Mouse (Mus musculus) heart, embryonic 13.5 days (tissue): Measurements from ENCODE around the gene Armc2. TPM values are rescaled to one million over a fixed set of nuclear protein-coding genes. Genes with fewer than 3 reads are reported as not detected.

Experiments used
- ATAC-seq: fragments of 200-750 bp; cut with Nextera tagmentation; 2 replicates; pipeline ENCODE4 v1.8.0; 2017; ENCODE audit warnings: moderate TSS enrichment; ENCODE audit not compliant: insufficient number of reproducible peaks, low FRiP score, low TSS enrichment; ENCODE audit errors: extremely low read depth
- H3K27ac ChIP-seq: fragments of 300-500 bp; sonication (generic); replicated peaks from 2 replicates; pipeline ENCODE4 v1.5.1; 2015; ENCODE audit warnings: moderate library complexity, mild to moderate bottlenecking, inconsistent platforms
- H3K27me3 ChIP-seq: fragments of 300-500 bp; sonication (generic); replicated peaks from 2 replicates; pipeline ENCODE4 v1.6.1; 2015; ENCODE audit warnings: mild to moderate bottlenecking, inconsistent platforms
- H3K36me3 ChIP-seq: fragments of 300-500 bp; sonication (generic); 2 replicates; pipeline ENCODE4 v1.6.1; 2015; ENCODE audit warnings: mild to moderate bottlenecking, inconsistent platforms
- H3K4me1 ChIP-seq: fragments of 300-500 bp; sonication (generic); 2 replicates; pipeline ENCODE4 v1.6.1; 2015; ENCODE audit warnings: inconsistent platforms
- H3K4me2 ChIP-seq: fragments of 300-500 bp; sonication (generic); 2 replicates; pipeline ENCODE4 v1.6.1; 2015; ENCODE audit warnings: inconsistent platforms, mild to moderate bottlenecking, moderate library complexity
- H3K4me3 ChIP-seq: fragments of 300-500 bp; sonication (generic); 2 replicates; pipeline ENCODE4 v1.5.1; 2015; ENCODE audit warnings: moderate library complexity, mild to moderate bottlenecking, inconsistent platforms
- H3K9ac ChIP-seq: fragments of 300-500 bp; sonication (generic); 2 replicates; pipeline ENCODE4 v1.6.1; 2015; ENCODE audit warnings: inconsistent platforms, mild to moderate bottlenecking, moderate library complexity
- H3K9me3 ChIP-seq: fragments of 300-500 bp; sonication (generic); 2 replicates; pipeline ENCODE4 v1.6.1; 2016; ENCODE audit warnings: inconsistent platforms
- WGBS: fragments of 180-500 bp; shearing (Covaris S2); methylation state at CpG from one replicate; pipeline ENCODE4 v1.1.7; 2015; ENCODE audit warnings: mixed read lengths; 5-methylcytosine and 5-hydroxymethylcytosine counted together
- polyA plus RNA-seq: library from polyadenylated mRNA; unstranded; fragments of >200 nt; fragmentation: Nextera tagmentation; extraction: Ambion mirVana; gene quantifications from 2 replicates; pipeline ENCODE4 v1.2.1, GENCODE M21; 2015

Gene Armc2
- polyA plus RNA-seq, result 0.94 and 1.2 TPM in 2 replicates

- Histone ChIP-seq H3K9me3 (no peaks in the 10 kb centered on the region), H3K4me1 (peaks cover 6% of the 10 kb centered on the region), H3K27ac (no peak within 1 kb of the TSS), H3K4me2 (peak within 1 kb of the TSS; percentile 86), H3K9ac (peak within 1 kb of the TSS; percentile 79), H3K4me3 (peak within 1 kb of the TSS; percentile 62), H3K27me3 (peaks cover 51% of the 10 kb centered on the region), H3K36me3 (no peaks in the 10 kb centered on the region)
- peak; percentile 85 for ATAC-seq
- 2% methylated on average over 58 of the region's 58 CpGs for WGBS
Measured at GRCm38 (mm10) chr10:42018016-42018949, at the start of gene Armc2. TSS of gene Armc2 (minus strand) at chr10:42018442.

GRCm38 (mm10) chr10:42064446-42064845 is 46.2 kb upstream of the Armc2 start:
- 0 out of 2 replicates have a peak, but pooled peaks cover 3% of the 10 kb centered on the region for H3K27me3 ChIP-seq

GRCm38 (mm10) chr10:42059522-42059921 is 41.3 kb upstream of the Armc2 start:
- Histone ChIP-seq H3K27ac (no peak overlapping the region), H3K36me3 (no peaks in the 10 kb centered on the region), H3K9me3 (no peaks in the 10 kb centered on the region), H3K4me2 (no peak overlapping the region), H3K27me3 (no peaks in the 10 kb centered on the region), H3K4me1 (peaks cover 26% of the 10 kb centered on the region), H3K4me3 (no peak overlapping the region), H3K9ac (no peak overlapping the region)
- ATAC-seq, result no peak
- WGBS, result 90% methylated on average over 8 of the region's 8 CpGs

More at GRCm38 (mm10) chr10:42064446-42064845, 46.2 kb upstream of the Armc2 start:
- Histone ChIP-seq H3K9me3 (no peaks in the 10 kb centered on the region), H3K36me3 (no peaks in the 10 kb centered on the region), H3K4me3 (no peak overlapping the region), H3K4me1 (no peaks in the 10 kb centered on the region), H3K9ac (no peak overlapping the region), H3K27ac (no peak overlapping the region), H3K4me2 (no peak overlapping the region)
- WGBS, result 59% methylated on average over 5 of the region's 5 CpGs
- no peak for ATAC-seq

GRCm38 (mm10) chr10:42057746-42058145 is 39.5 kb upstream of the Armc2 start:
- ATAC-seq, result no peak
- Histone ChIP-seq H3K9me3 (no peaks in the 10 kb centered on the region), H3K4me2 (peak overlapping the region; percentile 46), H3K4me1 (peaks cover 26% of the 10 kb centered on the region), H3K4me3 (0 out of 2 replicates have a peak overlapping the region, but pooled peaks have one; percentile 4), H3K27ac (no peak overlapping the region), H3K36me3 (no peaks in the 10 kb centered on the region), H3K27me3 (no peaks in the 10 kb centered on the region), H3K9ac (peak overlapping the region; percentile 2; the same call in 1 of the 2 replicates)
- WGBS, result 60% methylated on average over 12 of the region's 12 CpGs

GRCm38 (mm10) chr10:42057231-42057601 is 39.0 kb upstream of the Armc2 start:
- WGBS, result 11% methylated on average over 11 of the region's 11 CpGs

GRCm38 (mm10) chr10:42056486-42057230 is 38.4 kb upstream of the Armc2 start:
- Histone ChIP-seq H3K9me3 (no peaks in the 10 kb centered on the region), H3K4me3 (no peak overlapping the region), H3K4me1 (peaks cover 26% of the 10 kb centered on the region), H3K9ac (no peak overlapping the region), H3K36me3 (no peaks in the 10 kb centered on the region), H3K27me3 (no peaks in the 10 kb centered on the region), H3K27ac (no peak overlapping the region), H3K4me2 (peak overlapping the region; percentile 46; the same call in 1 of the 2 replicates)
- ATAC-seq, result no peak
- whole genome bisulfite sequencing, result 78% methylated on average over 18 of the region's 18 CpGs

More at GRCm38 (mm10) chr10:42057231-42057601, 39.0 kb upstream of the Armc2 start:
- no peaks in the 10 kb centered on the region for H3K27me3 ChIP-seq
- no peak overlapping the region for H3K27ac ChIP-seq
- peaks cover 26% of the 10 kb centered on the region for H3K4me1 ChIP-seq
- ATAC-seq, result no peak
- H3K9me3 ChIP-seq, result no peaks in the 10 kb centered on the region
- H3K9ac ChIP-seq, result peak overlapping the region; percentile 2
- peak overlapping the region; percentile 4; the same call in 1 of the 2 replicates for H3K4me3 ChIP-seq
- peak overlapping the region; percentile 46 for H3K4me2 ChIP-seq
- H3K36me3 ChIP-seq, result no peaks in the 10 kb centered on the region

- Histone ChIP-seq H3K4me1 (peaks cover 26% of the 10 kb centered on the region), H3K36me3 (no peaks in the 10 kb centered on the region), H3K9ac (no peak overlapping the region), H3K4me3 (peak overlapping the region; percentile 8), H3K27ac (no peak overlapping the region), H3K4me2 (peak overlapping the region; percentile 53), H3K9me3 (no peaks in the 10 kb centered on the region), H3K27me3 (no peaks in the 10 kb centered on the region)
- 60% methylated on average over 28 of the region's 29 CpGs for WGBS
- ATAC-seq, result peak; percentile 54; the same call in 1 of the 2 replicates
Measured at GRCm38 (mm10) chr10:42055224-42056165, 37.3 kb upstream of the Armc2 start.

- Histone ChIP-seq H3K4me3 (no peak overlapping the region), H3K27ac (no peak overlapping the region), H3K4me2 (no peak overlapping the region), H3K27me3 (no peaks in the 10 kb centered on the region), H3K4me1 (peaks cover 5% of the 10 kb centered on the region), H3K9ac (no peak overlapping the region), H3K36me3 (no peaks in the 10 kb centered on the region), H3K9me3 (no peaks in the 10 kb centered on the region)
- 49% methylated on average over 6 of the region's 6 CpGs for WGBS
- ATAC-seq, result no peak
Measured at GRCm38 (mm10) chr10:42051069-42051468, 32.8 kb upstream of the Armc2 start.

GRCm38 (mm10) chr10:42048648-42049047 is 30.4 kb upstream of the Armc2 start:
- Histone ChIP-seq H3K27me3 (no peaks in the 10 kb centered on the region), H3K4me1 (no peaks in the 10 kb centered on the region), H3K9me3 (no peaks in the 10 kb centered on the region), H3K4me2 (no peak overlapping the region), H3K36me3 (no peaks in the 10 kb centered on the region), H3K27ac (no peak overlapping the region), H3K9ac (no peak overlapping the region), H3K4me3 (no peak overlapping the region)
- ATAC-seq, result no peak
- 81% methylated on average over 8 of the region's 8 CpGs for WGBS

- Histone ChIP-seq H3K9ac (no peak overlapping the region), H3K27ac (no peak overlapping the region)
Measured at GRCm38 (mm10) chr10:42044574-42044973, 26.3 kb upstream of the Armc2 start.

More at GRCm38 (mm10) chr10:42044574-42044973, 26.3 kb upstream of the Armc2 start:
- Histone ChIP-seq H3K36me3 (no peaks in the 10 kb centered on the region), H3K27me3 (no peaks in the 10 kb centered on the region), H3K9me3 (no peaks in the 10 kb centered on the region), H3K4me3 (no peak overlapping the region), H3K4me1 (peaks cover 16% of the 10 kb centered on the region), H3K4me2 (no peak overlapping the region)
- no peak for ATAC-seq
- WGBS, result 81% methylated on average over 10 of the region's 10 CpGs
